Mouse (Mus musculus) midbrain, postnatal 0 days (tissue): ENCODE results near the gene Lasp1. TPM values are rescaled to one million over a fixed set of nuclear protein-coding genes. Genes with fewer than 3 reads are reported as not detected.

Source experiments
- ATAC-seq: fragments of 200-750 bp; cut with Nextera tagmentation; 2 replicates; pipeline ENCODE4 v1.8.0; 2017; ENCODE audit warnings: moderate number of reproducible peaks, mild to moderate bottlenecking, moderate TSS enrichment, moderate library complexity; ENCODE audit not compliant: low FRiP score
- DNase-seq: peaks from one replicate; pipeline ENCODE4 v3.0.0-alpha.2; 2015; ENCODE audit warnings: low spot score
- H3K27ac ChIP-seq: fragments of 300-500 bp; sonication (generic); 2 replicates; pipeline ENCODE4 v1.5.1; 2014; ENCODE audit warnings: low read depth, mild to moderate bottlenecking, low read length, mixed read lengths
- H3K27me3 ChIP-seq: fragments of 300-500 bp; sonication (generic); 2 replicates; pipeline ENCODE4 v1.6.1; 2014; ENCODE audit warnings: low read length, control low read depth, mixed read lengths; ENCODE audit not compliant: insufficient read depth
- H3K36me3 ChIP-seq: fragments of 300-500 bp; sonication (generic); 2 replicates; pipeline ENCODE4 v1.6.1; 2014; ENCODE audit warnings: low read length, control low read depth, mixed read lengths; ENCODE audit not compliant: insufficient read depth
- H3K4me1 ChIP-seq: fragments of 300-500 bp; sonication (generic); 2 replicates; pipeline ENCODE4 v1.6.1; 2014; ENCODE audit warnings: mild to moderate bottlenecking, control low read depth, antibody characterized with exemption, low read length, mixed read lengths; ENCODE audit not compliant: insufficient read depth
- H3K4me2 ChIP-seq: fragments of 300-500 bp; sonication (generic); 2 replicates; pipeline ENCODE4 v1.6.1; 2014; ENCODE audit warnings: low read depth, mild to moderate bottlenecking, low read length, mixed read lengths; ENCODE audit not compliant: poor library complexity, severe bottlenecking
- H3K4me3 ChIP-seq: fragments of 300-500 bp; sonication (generic); 2 replicates; pipeline ENCODE4 v1.5.1; 2014; ENCODE audit warnings: low read depth, mild to moderate bottlenecking, low read length, moderate library complexity
- H3K9ac ChIP-seq: fragments of 300-500 bp; sonication (generic); replicated peaks from 2 replicates; pipeline ENCODE4 v1.6.1; 2014; ENCODE audit warnings: mild to moderate bottlenecking, low read length, moderate library complexity, mixed read lengths; ENCODE audit not compliant: poor library complexity, severe bottlenecking
- H3K9me3 ChIP-seq: fragments of 300-500 bp; sonication (generic); 2 replicates; pipeline ENCODE4 v1.6.1; 2016; ENCODE audit warnings: low read length, control low read depth
- CTCF ChIP-seq: IDR thresholded peaks from 2 replicates; pipeline ENCODE4 v1.5.1; 2016; ENCODE audit warnings: antibody characterized with exemption, mild to moderate bottlenecking
- WGBS: fragments of 180-500 bp; shearing (Covaris S2); extraction: QIAGEN DNeasy Blood & Tissue Kit; methylation state at CpG from one replicate; pipeline ENCODE4 v1.1.7; 2014; 5-methylcytosine and 5-hydroxymethylcytosine counted together
- polyA plus RNA-seq: library from polyadenylated mRNA; unstranded; fragments of >200 nt; fragmentation: Nextera tagmentation; extraction: Ambion mirVana; gene quantifications from 2 replicates; pipeline ENCODE4 v1.2.1, GENCODE M21; 2015
- total RNA-seq: library from RNA; depleted of rRNA; stranded (reverse); fragments of >200 nt; gene quantifications from 2 replicates; pipeline ENCODE4 v1.2.3, GENCODE M21; 2014

The Lasp1 gene
- total and polyA plus RNA-seq, 2 experiments from 2014 or later = 179 to 206 TPM

DNA sequence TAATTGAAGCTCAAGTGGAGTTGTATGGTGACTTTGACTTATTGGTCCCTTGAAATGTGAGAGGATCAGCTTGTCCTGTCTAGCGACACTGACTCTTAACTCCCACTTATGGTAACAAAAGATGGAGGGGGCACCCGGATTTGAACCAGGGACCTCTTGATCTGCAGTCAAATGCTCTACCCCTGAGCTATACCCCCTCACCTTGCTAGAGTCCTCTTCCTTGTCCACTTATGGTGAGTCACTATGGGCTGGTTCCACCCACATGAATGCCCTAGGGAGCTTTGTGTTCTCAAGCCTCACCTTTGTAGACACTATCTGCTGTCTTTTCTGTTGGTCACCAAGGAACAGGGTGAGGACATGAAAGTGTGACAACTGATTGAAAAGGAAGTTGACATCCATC is 29.1 kb upstream of the Lasp1 start:
- no peak overlapping the region for H3K4me2 ChIP-seq
- H3K4me3 ChIP-seq = no peak overlapping the region
- H3K4me1 ChIP-seq = peaks cover 10% of the 10 kb centered on the region; the same call in 1 of the 2 replicates
- DNase-seq (no peak), ATAC-seq (no peak)
- H3K9me3 ChIP-seq = no peaks in the 10 kb centered on the region
- no peaks in the 10 kb centered on the region for H3K27me3 ChIP-seq
- 34% methylated on average over 2 of the region's 2 CpGs for WGBS
- no peak overlapping the region for H3K27ac ChIP-seq
- no peak overlapping the region for H3K9ac ChIP-seq
- H3K36me3 ChIP-seq = no peaks in the 10 kb centered on the region
- TF ChIP-seq CTCF = no peak

DNA sequence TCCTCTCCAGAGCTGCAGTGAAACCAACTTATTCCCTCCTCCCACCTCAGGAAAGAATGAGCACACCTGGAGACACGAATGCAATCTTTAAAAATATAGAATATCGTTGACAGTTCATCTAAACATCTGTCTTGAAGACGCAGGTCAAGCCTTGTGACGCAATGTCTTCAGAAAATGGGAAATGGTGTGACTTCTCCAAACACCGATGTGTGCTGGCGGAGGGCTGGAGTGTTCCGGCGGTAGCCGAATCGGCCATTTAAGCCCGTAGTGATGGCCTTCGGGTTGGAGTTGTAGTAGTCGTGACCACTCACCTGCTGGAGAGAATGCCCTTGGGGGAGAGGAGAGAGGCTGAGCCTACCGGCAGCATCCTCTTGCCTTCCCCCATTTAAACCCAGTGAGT is 27.4 kb upstream of the Lasp1 start:
- no peak overlapping the region for H3K27ac ChIP-seq
- H3K9ac ChIP-seq = no peak overlapping the region
- no peak for TF ChIP-seq CTCF
- H3K27me3 ChIP-seq = no peaks in the 10 kb centered on the region
- 78% methylated on average over 14 of the region's 14 CpGs for WGBS
- H3K36me3 ChIP-seq = peaks cover 4% of the 10 kb centered on the region; the same call in 1 of the 2 replicates
- H3K4me1 ChIP-seq = no peaks in the 10 kb centered on the region
- ATAC-seq (no peak), DNase-seq (no peak)
- no peaks in the 10 kb centered on the region for H3K9me3 ChIP-seq
- H3K4me2 ChIP-seq = no peak overlapping the region
- H3K4me3 ChIP-seq = no peak overlapping the region

DNA sequence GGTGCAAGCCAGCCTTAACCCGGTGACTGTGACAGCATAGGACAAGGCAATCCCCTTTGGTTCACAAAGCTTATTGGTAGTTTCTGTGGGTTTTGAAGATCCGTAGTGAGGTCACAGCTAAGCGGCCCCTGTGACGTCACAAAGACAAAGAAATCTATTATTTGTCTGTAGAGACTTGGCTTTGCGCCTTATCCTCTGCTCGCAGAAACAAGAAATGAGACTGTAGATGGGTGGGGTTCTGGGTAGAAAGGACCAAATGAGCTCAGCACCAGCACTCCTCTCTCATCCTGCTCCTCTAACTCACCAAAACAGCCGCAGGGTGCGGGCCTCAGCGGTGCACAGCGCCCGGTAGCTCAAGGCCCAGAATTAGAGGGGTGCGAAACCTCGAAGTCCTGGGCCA is 23.6 kb upstream of the Lasp1 start:
- Histone ChIP-seq H3K36me3 (peaks cover 24% of the 10 kb centered on the region), H3K4me3 (no peak overlapping the region), H3K9ac (no peak overlapping the region), H3K4me2 (no peak overlapping the region), H3K27ac (no peak overlapping the region), H3K27me3 (no peaks in the 10 kb centered on the region), H3K9me3 (no peaks in the 10 kb centered on the region), H3K4me1 (no peaks in the 10 kb centered on the region; the same call in 1 of the 2 replicates)
- WGBS = 75% methylated on average over 13 of the region's 13 CpGs
- TF ChIP-seq CTCF = no peak
- no peak for DNase-seq
- ATAC-seq = no peak

DNA sequence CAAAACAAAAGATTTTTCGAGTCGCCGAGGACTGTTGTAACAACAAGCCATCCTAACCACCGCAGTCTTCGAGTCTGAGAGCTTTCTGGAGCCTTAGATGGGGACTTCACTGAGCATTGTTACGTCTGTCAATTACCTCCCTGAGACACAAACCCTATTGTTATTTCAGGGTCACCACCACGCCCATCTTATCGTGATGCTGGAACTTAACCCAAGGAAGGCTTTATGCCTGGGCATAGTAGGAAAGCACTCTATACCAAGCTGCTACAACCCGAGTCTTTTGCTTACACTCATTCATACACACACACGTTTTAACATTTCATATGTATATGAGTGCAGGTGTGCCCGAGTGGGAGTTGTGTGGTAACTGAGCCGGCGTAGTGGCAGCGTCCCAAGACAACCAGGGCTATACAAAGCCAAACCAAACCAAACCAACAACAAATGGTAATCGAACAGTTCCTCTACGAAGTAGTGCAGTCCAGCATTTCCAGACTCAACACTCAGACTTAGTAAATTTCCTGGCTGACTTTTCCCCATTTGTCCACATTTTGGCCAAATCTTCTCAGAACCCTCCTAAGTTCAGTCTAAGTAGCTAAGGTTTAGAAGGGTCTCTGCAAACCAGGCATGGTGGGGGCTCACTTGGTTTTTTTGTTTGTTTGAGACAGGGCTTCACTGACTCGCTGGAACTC is 22.8 kb upstream of the Lasp1 start, which contains the start of gene 1700001P01Rik:
Gene 1700001P01Rik (minus strand): TSS at position 111 of the 689 bp plus-strand sequence.
- Histone ChIP-seq H3K4me2 (no peak within 1 kb of the TSS), H3K4me1 (no peaks in the 10 kb centered on the region; the same call in 1 of the 2 replicates), H3K36me3 (peaks cover 26% of the 10 kb centered on the region), H3K9ac (no peak within 1 kb of the TSS), H3K9me3 (no peaks in the 10 kb centered on the region), H3K27ac (no peak within 1 kb of the TSS), H3K27me3 (no peaks in the 10 kb centered on the region), H3K4me3 (no peak within 1 kb of the TSS)
- TF ChIP-seq CTCF = no peak
- DNase-seq (no peak), ATAC-seq (no peak)
- WGBS = 41% methylated on average over 17 of the region's 17 CpGs

DNA sequence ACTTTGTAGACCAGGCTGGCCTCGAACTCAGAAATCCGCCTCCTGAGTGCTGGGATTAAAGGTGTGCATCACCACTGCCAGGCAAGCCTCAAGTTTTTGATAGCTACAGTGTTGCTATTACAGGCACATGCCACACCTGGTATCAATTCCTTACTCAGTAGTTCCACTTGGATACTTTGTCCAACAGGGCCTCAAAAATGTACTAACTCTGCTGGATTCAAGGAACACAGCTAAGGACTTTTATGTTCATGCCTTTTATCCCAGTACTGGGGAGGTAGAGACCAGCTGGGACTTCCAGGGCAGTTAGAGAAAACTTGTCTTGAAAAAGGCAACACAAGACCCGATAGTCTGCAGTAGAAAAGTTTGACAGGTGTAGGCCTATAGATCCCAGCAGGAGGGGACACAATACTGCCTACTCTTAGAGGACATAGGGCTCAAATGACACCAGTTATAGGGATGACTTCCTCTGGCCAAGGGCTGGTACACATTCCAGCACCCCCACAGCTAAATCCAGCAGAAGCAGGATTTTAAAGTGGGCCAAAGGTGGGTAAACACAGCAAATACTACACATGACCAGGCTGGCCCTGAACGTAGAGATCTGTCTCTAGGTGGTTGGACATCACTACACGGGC is 22.2 kb upstream of the Lasp1 start:
- no peak overlapping the region for H3K27ac ChIP-seq
- no peak overlapping the region for H3K4me3 ChIP-seq
- H3K9ac ChIP-seq = no peak overlapping the region
- H3K36me3 ChIP-seq = peaks cover 26% of the 10 kb centered on the region
- WGBS = 55% methylated on average over 5 of the region's 5 CpGs
- no peak for ATAC-seq
- H3K4me1 ChIP-seq = no peaks in the 10 kb centered on the region; the same call in 1 of the 2 replicates
- no peaks in the 10 kb centered on the region for H3K27me3 ChIP-seq
- H3K9me3 ChIP-seq = no peaks in the 10 kb centered on the region
- no peak for DNase-seq
- no peak overlapping the region for H3K4me2 ChIP-seq
- TF ChIP-seq CTCF = no peak

DNA sequence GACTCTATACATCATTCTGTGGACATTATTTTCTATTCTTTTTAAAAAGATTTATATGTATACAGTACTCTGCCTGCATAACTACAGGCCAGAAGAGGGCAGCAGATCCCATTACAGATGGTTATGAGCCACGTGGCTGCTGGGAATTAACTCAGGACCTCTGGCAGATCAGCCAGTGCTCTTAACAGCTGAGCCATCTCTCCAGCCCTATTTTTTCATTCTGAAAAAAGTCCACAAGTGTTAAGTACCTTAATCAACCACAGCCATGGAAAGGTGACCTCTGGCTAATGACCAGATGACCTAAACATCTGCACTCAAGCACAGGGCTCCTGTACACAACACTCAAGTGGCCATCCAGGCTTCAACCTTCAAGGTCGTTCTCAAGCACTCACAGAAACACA is 21.7 kb upstream of the Lasp1 start:
- no peak overlapping the region for H3K4me3 ChIP-seq
- no peak overlapping the region for H3K27ac ChIP-seq
- H3K4me1 ChIP-seq = no peaks in the 10 kb centered on the region; the same call in 1 of the 2 replicates
- H3K9ac ChIP-seq = no peak overlapping the region
- ATAC-seq = no peak; the same call in 1 of the 2 replicates
- peaks cover 26% of the 10 kb centered on the region for H3K36me3 ChIP-seq
- TF ChIP-seq CTCF = peak; percentile 64
- WGBS = 50% methylated on average over 2 of the region's 2 CpGs
- H3K27me3 ChIP-seq = no peaks in the 10 kb centered on the region
- no peaks in the 10 kb centered on the region for H3K9me3 ChIP-seq
- H3K4me2 ChIP-seq = no peak overlapping the region
- peak; percentile 33 for DNase-seq
